In the genomic region with DNA sequence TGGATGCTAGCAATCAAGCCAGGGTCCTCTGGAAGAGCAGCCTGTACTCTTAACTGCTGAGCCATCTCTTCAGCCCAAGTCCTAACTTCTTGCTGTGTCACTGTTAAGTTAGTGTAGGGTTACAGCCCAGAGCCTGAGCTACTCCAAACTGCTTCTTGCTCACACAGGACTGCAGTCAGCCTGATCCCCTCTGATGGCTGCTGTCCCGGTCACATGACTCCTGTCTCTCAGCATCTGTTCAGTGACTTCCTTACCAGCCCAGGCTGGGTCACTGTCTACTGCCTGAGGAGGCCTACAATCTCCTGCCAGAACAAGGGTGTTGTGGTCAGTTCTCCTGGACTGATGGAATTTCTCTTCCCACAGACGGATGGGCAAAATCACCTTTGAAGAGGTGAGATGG, we compare ENCODE assay signal across 18 mouse cellular contexts. TPM values are rescaled to one million over a fixed set of nuclear protein-coding genes. Genes with fewer than 3 reads are reported as not detected.
DNase-seq lines count a peak whose midpoint lies in the region; ATAC-seq lines count a peak whose summit lies in the region.
"Had no signal": no experiment of that assay in that cellular context is flagged by ENCODE, and none has a peak within 500 bp of the region (broad histone marks: within the 10 kb centered on the region; RNA-seq: fewer than 3 reads in every experiment).

No protein-coding gene starts in this region.

- no peak for ATAC-seq in megakaryocyte, adult 5-6 weeks (ENCODE audit: poor library complexity, severe bottlenecking)
- peak; percentile 32; the same call in 1 of the 2 replicates for ATAC-seq in megakaryocyte progenitor cell, adult 5-6 weeks (replicated peaks; ENCODE audit: poor library complexity)
- ATAC-seq in hindbrain, embryonic 14.5 days (ENCODE audit: low FRiP score) = no peak
- ATAC-seq: intestine, embryonic 16.5 days; Patski had no signal

- H3K9me3 ChIP-seq in megakaryocyte, embryonic 14.5 days = 0 out of 2 replicates have a peak, but pooled peaks cover 3% of the 10 kb centered on the region
- H3K9me3 ChIP-seq in hindbrain, embryonic 14.5 days (ENCODE audit: control insufficient read depth, low read length) = no peaks in the 10 kb centered on the region
- H3K9me3 ChIP-seq: midbrain, embryonic 10.5 days; neural tube, embryonic 12.5 days had no signal

- H3K4me1 ChIP-seq in megakaryocyte, embryonic 14.5 days = peaks cover 45% of the 10 kb centered on the region
- H3K4me1 ChIP-seq in hindbrain, embryonic 14.5 days (replicated peaks; ENCODE audit: control insufficient read depth, insufficient read depth, low read length) = no peaks in the 10 kb centered on the region
- H3K4me1 ChIP-seq: midbrain, embryonic 10.5 days; neural tube, embryonic 12.5 days had no signal

- DNase-seq in CD4-positive, CD25-positive, alpha-beta regulatory T cell, adult 2 months (ENCODE audit: low read depth, low spot score) = peak; percentile 63
- peak; percentile 21 for DNase-seq in NIH3T3 (ENCODE audit: low read depth)
- DNase-seq in urinary bladder, postnatal 4 days (ENCODE audit: low spot score in 2 of 2) = no peak
- DNase-seq in hindbrain, embryonic 14.5 days (ENCODE audit: low spot score) = no peak
- DNase-seq: adrenal gland, adult 8-10 months; cerebellum, postnatal 25 days; heart, postnatal 4 days; kidney, postnatal 4 days; retina, postnatal 1 day had no signal

- no peak overlapping the region for H3K4me2 ChIP-seq in hindbrain, embryonic 14.5 days (replicated peaks)
- H3K4me2 ChIP-seq: heart, embryonic 11.5 days; neural tube, embryonic 12.5 days had no signal

- no peak overlapping the region for H3K9ac ChIP-seq in hindbrain, embryonic 14.5 days
- H3K9ac ChIP-seq: neural tube, embryonic 12.5 days had no signal

- no peaks in the 10 kb centered on the region for H3K36me3 ChIP-seq in megakaryocyte, embryonic 14.5 days (replicated peaks; ENCODE audit: low read length)
- H3K36me3 ChIP-seq in hindbrain, embryonic 14.5 days (replicated peaks; ENCODE audit: control insufficient read depth, insufficient read depth) = no peaks in the 10 kb centered on the region
- H3K36me3 ChIP-seq: midbrain, embryonic 10.5 days; neural tube, embryonic 12.5 days had no signal

- no peak overlapping the region for H3K27ac ChIP-seq in hindbrain, embryonic 14.5 days
- H3K27ac ChIP-seq: midbrain, embryonic 10.5 days; neural tube, embryonic 12.5 days had no signal

- peak overlapping the region; percentile 35 for H3K4me3 ChIP-seq in megakaryocyte, embryonic 14.5 days (replicated peaks)
- no peak overlapping the region for H3K4me3 ChIP-seq in hindbrain, embryonic 14.5 days (replicated peaks; ENCODE audit: low read length)
- H3K4me3 ChIP-seq: erythroblast, embryonic 14.5 days; midbrain, embryonic 10.5 days; neural tube, embryonic 12.5 days had no signal

- 81% methylated on average over 2 of the region's 2 CpGs for WGBS in hindbrain, embryonic 14.5 days

- H3K27me3 ChIP-seq in megakaryocyte, embryonic 14.5 days (replicated peaks) = peaks cover 42% of the 10 kb centered on the region
- H3K27me3 ChIP-seq in hindbrain, embryonic 14.5 days (ENCODE audit: control insufficient read depth, insufficient read depth, low read length) = no peaks in the 10 kb centered on the region
- H3K27me3 ChIP-seq: neural tube, embryonic 12.5 days had no signal

RNA-seq across cellular contexts. Expression of a gene that starts 18.9 kb away (rescaled TPM):
- 0.21 and 3.4 TPM in 2 replicates for polyA plus RNA-seq in megakaryocyte, embryonic 14.5 days (2012; ENCODE audit: insufficient read depth, low replicate concordance)
- 29.2 and 32.2 TPM in 2 replicates for total RNA-seq in megakaryocyte, adult 5-6 weeks (2015)
- 27.4 and 28.2 TPM in 2 replicates for total RNA-seq in megakaryocyte, adult 5-6 weeks (2017)
- total RNA-seq in megakaryocyte progenitor cell, adult 5-6 weeks (2015) = 22.5 and 24.1 TPM in 2 replicates
- total RNA-seq in megakaryocyte progenitor cell, adult 5-6 weeks (2017) = 17.7 and 27.9 TPM in 2 replicates
- polyA plus RNA-seq in hindbrain, embryonic 14.5 days (2014; fragmentation: Nextera tagmentation; extraction: Ambion mirVana) = 0.22 and 0.31 TPM in 2 replicates
- polyA plus RNA-seq: heart, embryonic 11.5 days had no signal

RNA-seq across cellular contexts. Expression of a gene that starts 29.0 kb away (rescaled TPM):
- 188 and 443 TPM in 2 replicates for polyA plus RNA-seq in megakaryocyte, embryonic 14.5 days (2012; ENCODE audit: insufficient read depth, low replicate concordance)
- 71.9 and 76.0 TPM in 2 replicates for total RNA-seq in megakaryocyte, adult 5-6 weeks (2015)
- 79.4 and 80.9 TPM in 2 replicates for total RNA-seq in megakaryocyte, adult 5-6 weeks (2017)
- total RNA-seq in megakaryocyte progenitor cell, adult 5-6 weeks (2015) = 78.2 and 89.9 TPM in 2 replicates
- 83.3 and 99.5 TPM in 2 replicates for total RNA-seq in megakaryocyte progenitor cell, adult 5-6 weeks (2017)
- polyA plus RNA-seq in hindbrain, embryonic 14.5 days (2014; fragmentation: Nextera tagmentation; extraction: Ambion mirVana) = 66.6 and 79.8 TPM in 2 replicates

Comparison
In these comparisons a context has a peak if more than half of its experiments do, and no peak if none do; other contexts are left out.
1. DNase-seq: peak in CD4-positive, CD25-positive, alpha-beta regulatory T cell, adult 2 months (single experiment) and NIH3T3 (single experiment); none in urinary bladder, postnatal 4 days (0 of 2) and hindbrain, embryonic 14.5 days (single experiment).